Mouse (Mus musculus): ENCODE measurements around the gene Sox5. TPM values are rescaled to one million over a fixed set of nuclear protein-coding genes. Genes with fewer than 3 reads are reported as not detected.
"Not testable (repeated sequence)": the region's sequence is repeated elsewhere in the genome, so short reads cannot be mapped to it uniquely, and the experiment has no call there.

The Sox5 gene
- polyA plus RNA-seq, 1 experiment from 2014 or later, result 14.1 TPM

DNA sequence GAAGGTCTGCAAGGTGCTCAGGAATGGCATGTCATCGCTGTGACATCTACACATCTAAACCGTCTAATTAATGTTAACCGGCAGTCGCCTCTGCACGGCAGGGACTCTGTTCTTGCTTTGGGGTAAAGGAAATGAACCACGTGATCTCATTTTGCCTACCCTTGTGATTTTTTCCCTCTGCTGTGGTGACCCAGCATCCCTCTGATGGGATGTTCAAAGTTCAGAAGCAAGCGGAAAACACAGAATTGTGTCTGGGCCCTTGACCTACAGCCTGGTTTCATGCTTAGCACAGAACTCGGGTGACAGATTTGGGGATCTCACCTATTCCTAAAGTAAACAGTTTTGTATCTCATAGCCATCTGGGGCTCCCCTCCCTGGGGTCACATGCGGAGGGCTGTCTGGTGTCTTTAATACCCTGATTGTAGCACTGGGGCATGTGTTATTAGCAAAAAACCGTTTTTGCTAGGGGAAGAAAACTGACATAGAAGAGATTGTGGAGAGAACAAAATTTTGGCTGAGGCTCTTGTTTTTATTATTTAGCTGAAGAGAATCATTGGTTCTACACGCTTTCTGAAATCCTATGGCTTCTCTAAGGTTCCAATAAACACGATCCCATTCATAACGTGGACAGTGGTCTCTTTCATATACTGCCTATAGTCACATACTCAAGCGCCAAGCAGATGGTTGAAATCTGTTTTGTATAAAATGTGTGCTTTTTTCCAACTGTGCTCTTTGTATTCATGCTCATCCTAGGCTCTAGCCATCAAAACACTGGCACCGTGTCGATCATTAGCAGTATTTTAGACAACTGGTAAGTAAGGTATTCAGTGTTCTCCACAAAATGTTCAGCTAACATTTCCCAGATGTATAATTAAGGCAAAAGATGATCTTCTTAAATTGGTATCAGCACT lies 584.3 kb downstream of the Sox5 start:
- H3K4me1 ChIP-seq, result no peaks in the 10 kb centered on the region
- H3K27me3 ChIP-seq, result no peaks in the 10 kb centered on the region
- no peak overlapping the region for H3K4me2 ChIP-seq
- 86% methylated on average over 16 of the region's 16 CpGs for WGBS
- no peak for ATAC-seq (replicated peaks; ENCODE audit: low FRiP score)
- H3K9ac ChIP-seq, result no peak overlapping the region
- no peaks in the 10 kb centered on the region for H3K9me3 ChIP-seq (replicated peaks)
- no peak overlapping the region for H3K4me3 ChIP-seq (replicated peaks)
- H3K36me3 ChIP-seq, result no peaks in the 10 kb centered on the region
- no peak overlapping the region for H3K27ac ChIP-seq

DNA sequence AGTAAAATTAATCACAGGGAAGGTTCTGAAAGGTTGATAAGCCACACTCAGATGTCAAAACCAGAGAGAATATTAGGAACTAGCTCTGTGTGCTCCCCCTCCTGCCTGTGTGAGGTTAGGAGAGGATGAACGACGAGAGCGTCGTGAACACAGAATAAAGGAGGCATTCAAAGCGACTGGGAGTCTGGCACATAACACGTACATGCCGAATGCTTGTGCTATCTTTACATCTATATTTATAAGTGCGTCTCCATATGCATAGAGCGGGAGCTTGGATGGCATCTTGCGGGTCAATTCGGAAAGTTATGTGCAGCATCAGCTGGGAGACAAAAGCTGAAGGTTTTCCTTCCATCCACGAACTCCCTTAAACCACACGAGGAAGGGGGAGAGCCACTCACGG lies 585.8 kb downstream of the Sox5 start:
- ATAC-seq (replicated peaks; ENCODE audit: low FRiP score), result no peak
- no peak overlapping the region for H3K9ac ChIP-seq
- H3K27ac ChIP-seq, result no peak overlapping the region
- no peak overlapping the region for H3K4me2 ChIP-seq
- no peak overlapping the region for H3K4me3 ChIP-seq (replicated peaks)
- 83% methylated on average over 14 of the region's 14 CpGs for WGBS
- no peaks in the 10 kb centered on the region; the same call in 1 of the 2 replicates for H3K9me3 ChIP-seq (replicated peaks)
- no peaks in the 10 kb centered on the region for H3K36me3 ChIP-seq
- no peaks in the 10 kb centered on the region for H3K27me3 ChIP-seq
- H3K4me1 ChIP-seq, result no peaks in the 10 kb centered on the region

DNA sequence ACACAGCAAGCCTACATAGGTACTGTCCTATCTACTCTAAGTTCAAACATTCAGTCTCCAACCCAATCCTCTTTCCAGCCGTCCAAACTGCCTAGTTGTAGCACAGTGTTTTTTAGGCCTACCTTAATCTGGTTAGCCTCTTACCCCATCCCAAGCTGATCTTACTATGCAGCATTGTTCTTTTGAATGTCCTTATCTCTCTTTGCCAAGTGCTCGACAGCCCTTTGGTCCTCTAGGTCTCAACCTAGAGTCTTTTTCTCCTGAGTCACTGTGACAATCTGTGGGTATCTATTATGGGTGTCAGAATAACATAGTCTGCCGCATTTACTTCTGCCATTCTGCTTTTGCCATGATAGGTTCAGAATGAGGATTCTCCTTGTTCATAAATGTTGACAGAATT lies 598.7 kb downstream of the Sox5 start:
- H3K9me3 ChIP-seq (replicated peaks), result no peaks in the 10 kb centered on the region
- 0 out of 2 replicates have a peak, but pooled peaks cover 5% of the 10 kb centered on the region for H3K4me1 ChIP-seq
- WGBS, result 93% methylated on average over 3 of the region's 3 CpGs
- no peaks in the 10 kb centered on the region for H3K36me3 ChIP-seq
- no peak overlapping the region for H3K27ac ChIP-seq
- H3K9ac ChIP-seq, result no peak overlapping the region
- H3K4me3 ChIP-seq (replicated peaks), result no peak overlapping the region
- no peaks in the 10 kb centered on the region for H3K27me3 ChIP-seq
- no peak for ATAC-seq (replicated peaks; ENCODE audit: low FRiP score)
- H3K4me2 ChIP-seq, result no peak overlapping the region

DNA sequence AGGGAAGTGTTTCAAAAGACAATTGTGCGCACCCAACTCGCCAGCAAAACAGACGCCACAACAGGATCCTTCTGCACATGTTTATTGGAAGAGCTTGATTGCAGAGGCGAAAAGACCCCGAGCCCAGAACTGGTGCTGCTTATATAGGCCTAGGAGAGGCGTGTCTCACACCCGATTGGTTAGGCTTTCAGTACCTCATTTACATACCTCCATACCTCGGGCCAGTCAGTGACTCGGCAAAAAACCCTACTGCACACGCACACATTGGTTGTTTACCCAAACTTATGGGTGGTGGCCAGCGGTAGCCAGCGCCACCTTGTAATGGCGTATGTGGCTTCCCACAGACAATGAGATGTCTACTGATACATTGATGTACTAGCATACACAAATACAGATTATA lies 599.3 kb downstream of the Sox5 start:
- H3K9ac ChIP-seq; H3K4me3 ChIP-seq (replicated peaks); H3K27ac ChIP-seq; H3K27me3 ChIP-seq; H3K36me3 ChIP-seq; H3K4me1 ChIP-seq; ATAC-seq (replicated peaks; ENCODE audit: low FRiP score); H3K9me3 ChIP-seq (replicated peaks); H3K4me2 ChIP-seq: not testable (repeated sequence)
- 90% methylated on average over 13 of the region's 13 CpGs for WGBS

DNA sequence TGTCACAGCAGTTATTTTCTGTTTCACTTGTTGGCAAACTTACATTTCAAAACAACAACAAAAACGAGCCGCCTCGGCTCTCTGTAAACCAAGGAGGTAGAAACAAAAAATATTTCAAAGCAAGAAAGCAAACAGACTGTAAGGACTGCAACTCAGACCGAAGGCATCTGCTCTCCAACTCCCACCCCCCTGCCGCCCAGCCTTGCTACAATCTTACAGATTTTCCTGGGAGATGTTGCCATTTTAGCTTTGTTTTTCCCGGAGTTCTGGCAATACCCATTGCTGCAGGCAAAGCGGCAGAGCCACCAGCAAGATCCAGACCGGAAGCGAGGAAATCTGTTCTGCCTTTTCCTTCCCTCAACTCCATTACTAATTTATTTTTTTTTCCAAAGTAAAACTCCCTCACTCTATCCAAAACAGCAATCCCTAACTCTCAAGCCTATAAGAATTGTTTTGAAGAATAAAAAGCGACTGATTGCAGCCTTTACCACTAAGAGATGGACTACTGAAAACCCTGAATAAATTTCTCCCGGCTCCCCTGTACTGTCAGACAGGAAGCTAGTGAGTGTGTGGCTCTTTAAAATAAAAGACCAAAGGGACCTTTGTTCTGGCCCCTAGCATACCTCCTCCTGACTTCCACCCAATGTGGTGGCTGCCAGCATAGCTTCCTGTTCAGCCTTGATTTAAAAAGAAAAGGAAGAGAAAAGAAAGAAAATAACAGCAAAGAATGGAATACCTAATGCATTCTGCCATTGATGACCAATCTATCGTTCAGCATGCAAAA lies 600.5 kb downstream of the Sox5 start:
- H3K27ac ChIP-seq, result peak overlapping the region; percentile 78

DNA sequence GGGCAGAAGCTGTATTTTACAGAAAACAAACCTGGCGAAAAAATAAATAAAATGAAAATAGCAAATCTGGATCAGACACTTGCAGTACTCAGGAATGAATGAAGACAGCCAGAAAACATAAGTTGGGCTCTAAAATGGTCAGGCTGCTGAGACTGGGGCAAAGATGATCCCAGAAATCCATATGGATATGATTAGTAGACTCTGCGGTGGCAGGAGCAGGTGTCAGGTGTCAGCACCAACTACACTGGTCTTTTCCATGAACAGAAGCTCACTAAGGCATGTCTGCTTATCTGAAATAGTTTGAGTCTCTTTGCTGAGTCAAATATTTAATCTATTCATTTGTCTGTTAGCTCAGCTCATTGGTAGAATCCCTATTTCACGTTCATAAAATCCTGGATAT lies 602.7 kb downstream of the Sox5 start:
- H3K9ac ChIP-seq, result no peak overlapping the region
- WGBS, result 76% methylated on average over 3 of the region's 3 CpGs
- H3K27me3 ChIP-seq, result no peaks in the 10 kb centered on the region
- H3K4me1 ChIP-seq, result 0 out of 2 replicates have a peak, but pooled peaks cover 5% of the 10 kb centered on the region
- H3K27ac ChIP-seq, result no peak overlapping the region
- H3K36me3 ChIP-seq, result no peaks in the 10 kb centered on the region
- H3K9me3 ChIP-seq (replicated peaks), result no peaks in the 10 kb centered on the region
- no peak overlapping the region for H3K4me2 ChIP-seq
- ATAC-seq (replicated peaks; ENCODE audit: low FRiP score), result no peak
- no peak overlapping the region for H3K4me3 ChIP-seq (replicated peaks)

More for the DNA sequence above, 600.5 kb downstream of the Sox5 start:
- Histone ChIP-seq H3K36me3 (no peaks in the 10 kb centered on the region), H3K4me1 (0 out of 2 replicates have a peak, but pooled peaks cover 5% of the 10 kb centered on the region), H3K9me3 (replicated peaks) (no peaks in the 10 kb centered on the region), H3K27me3 (no peaks in the 10 kb centered on the region), H3K9ac (no peak overlapping the region), H3K4me2 (peak overlapping the region; percentile 46), H3K4me3 (replicated peaks) (peak overlapping the region; percentile 32)
- no peak for ATAC-seq (replicated peaks; ENCODE audit: low FRiP score)
- 50% methylated on average over 12 of the region's 12 CpGs for WGBS

DNA sequence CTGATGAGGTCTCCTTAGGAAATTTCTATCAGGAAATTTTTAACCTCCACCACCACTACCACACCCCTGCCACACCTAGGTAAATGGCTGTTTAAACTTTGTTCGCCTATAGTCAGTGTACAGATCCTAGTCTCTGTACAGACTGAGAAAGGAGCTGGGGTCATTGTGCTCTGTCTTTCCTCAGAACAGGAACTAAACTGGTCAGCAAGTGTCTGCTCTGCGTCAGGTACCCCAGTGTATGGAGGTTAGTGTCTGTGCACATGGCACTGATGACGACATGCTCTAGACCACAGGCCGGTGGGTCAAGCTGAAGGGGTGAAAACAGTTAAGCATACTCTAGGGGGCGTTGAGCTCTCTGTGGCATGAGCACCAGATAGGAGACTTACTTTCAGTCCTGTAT lies 605.1 kb downstream of the Sox5 start:
- H3K9ac ChIP-seq, result no peak overlapping the region
- no peaks in the 10 kb centered on the region for H3K27me3 ChIP-seq
- H3K36me3 ChIP-seq, result no peaks in the 10 kb centered on the region
- no peaks in the 10 kb centered on the region for H3K9me3 ChIP-seq (replicated peaks)
- WGBS, result 86% methylated on average over 5 of the region's 5 CpGs
- ATAC-seq (replicated peaks; ENCODE audit: low FRiP score), result no peak
- 0 out of 2 replicates have a peak, but pooled peaks cover 5% of the 10 kb centered on the region for H3K4me1 ChIP-seq
- no peak overlapping the region for H3K4me2 ChIP-seq
- no peak overlapping the region for H3K4me3 ChIP-seq (replicated peaks)
- no peak overlapping the region for H3K27ac ChIP-seq

DNA sequence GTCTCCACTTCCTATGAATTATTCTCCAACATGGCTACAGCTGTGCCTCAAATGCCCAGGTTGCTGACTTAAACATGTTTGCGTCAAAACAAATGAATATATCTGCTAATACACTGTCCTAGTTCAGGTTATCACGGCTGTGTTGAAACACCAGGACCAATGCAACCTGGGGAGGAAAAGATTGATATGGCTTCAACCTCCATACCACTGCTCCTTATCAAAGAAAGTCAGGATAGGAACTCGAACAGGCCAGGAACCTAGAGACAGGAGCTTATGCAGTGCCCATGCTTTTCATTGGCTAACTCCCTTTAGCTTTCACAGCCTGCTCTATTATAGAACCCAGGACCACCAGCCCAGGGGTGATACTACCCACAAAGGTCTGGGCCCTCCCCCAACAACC lies 606.2 kb downstream of the Sox5 start:
- no peak overlapping the region for H3K9ac ChIP-seq
- H3K9me3 ChIP-seq (replicated peaks), result no peaks in the 10 kb centered on the region
- H3K27ac ChIP-seq, result no peak overlapping the region
- H3K36me3 ChIP-seq, result no peaks in the 10 kb centered on the region
- no peaks in the 10 kb centered on the region for H3K4me1 ChIP-seq
- 93% methylated on average over 3 of the region's 3 CpGs for WGBS
- ATAC-seq (replicated peaks; ENCODE audit: low FRiP score), result no peak
- no peaks in the 10 kb centered on the region for H3K27me3 ChIP-seq
- H3K4me3 ChIP-seq (replicated peaks), result no peak overlapping the region
- H3K4me2 ChIP-seq, result no peak overlapping the region

DNA sequence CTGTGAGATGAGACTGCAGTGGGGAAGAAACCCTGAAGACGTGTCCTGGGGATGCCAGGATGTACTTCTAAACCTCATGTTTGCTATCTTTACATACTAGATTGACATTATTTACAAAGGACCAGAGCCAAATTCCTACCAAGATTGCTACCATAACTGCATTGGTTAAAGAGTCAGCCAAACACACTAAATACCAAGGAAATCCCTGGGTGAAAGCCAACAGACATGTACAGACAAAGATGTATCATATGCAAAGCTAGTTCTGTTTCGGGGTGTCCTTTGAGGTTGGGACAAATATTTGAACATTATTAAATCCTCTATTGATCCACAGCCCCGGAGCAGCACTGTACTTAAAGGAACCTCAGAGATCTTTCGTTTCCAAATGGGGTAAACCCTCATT lies 611.2 kb downstream of the Sox5 start:
- Histone ChIP-seq H3K9me3 (replicated peaks) (no peaks in the 10 kb centered on the region), H3K9ac (no peak overlapping the region), H3K36me3 (no peaks in the 10 kb centered on the region), H3K27ac (no peak overlapping the region), H3K27me3 (no peaks in the 10 kb centered on the region), H3K4me1 (peaks cover 19% of the 10 kb centered on the region), H3K4me2 (no peak overlapping the region), H3K4me3 (replicated peaks) (no peak overlapping the region)
- WGBS, result 82% methylated on average over 4 of the region's 4 CpGs
- no peak for ATAC-seq (replicated peaks; ENCODE audit: low FRiP score)

DNA sequence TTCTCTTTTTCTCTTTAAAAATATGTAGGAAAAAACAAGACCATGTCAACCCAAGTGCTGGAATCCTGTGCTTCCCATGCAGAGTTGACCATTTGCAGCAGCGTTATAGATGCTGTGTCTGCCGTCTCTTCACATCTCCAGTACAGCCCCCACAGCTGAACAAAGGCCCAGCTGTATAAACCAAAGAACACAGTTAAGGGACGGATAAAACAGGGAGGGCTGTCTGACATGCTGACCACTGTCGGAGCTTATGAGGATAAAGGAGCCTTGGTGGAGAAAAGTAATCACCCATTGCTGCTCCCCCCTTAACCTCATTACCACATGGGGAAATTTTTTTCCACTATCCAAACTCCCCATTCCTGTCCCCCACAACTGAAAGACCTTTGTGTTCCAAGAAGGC lies 612.0 kb downstream of the Sox5 start:
- Histone ChIP-seq H3K36me3 (no peaks in the 10 kb centered on the region), H3K9me3 (replicated peaks) (no peaks in the 10 kb centered on the region), H3K4me3 (replicated peaks) (no peak overlapping the region), H3K27me3 (no peaks in the 10 kb centered on the region), H3K9ac (no peak overlapping the region), H3K27ac (no peak overlapping the region), H3K4me1 (peaks cover 19% of the 10 kb centered on the region), H3K4me2 (no peak overlapping the region)
- WGBS, result 33% methylated on average over 4 of the region's 4 CpGs
- no peak for ATAC-seq (replicated peaks; ENCODE audit: low FRiP score)

DNA sequence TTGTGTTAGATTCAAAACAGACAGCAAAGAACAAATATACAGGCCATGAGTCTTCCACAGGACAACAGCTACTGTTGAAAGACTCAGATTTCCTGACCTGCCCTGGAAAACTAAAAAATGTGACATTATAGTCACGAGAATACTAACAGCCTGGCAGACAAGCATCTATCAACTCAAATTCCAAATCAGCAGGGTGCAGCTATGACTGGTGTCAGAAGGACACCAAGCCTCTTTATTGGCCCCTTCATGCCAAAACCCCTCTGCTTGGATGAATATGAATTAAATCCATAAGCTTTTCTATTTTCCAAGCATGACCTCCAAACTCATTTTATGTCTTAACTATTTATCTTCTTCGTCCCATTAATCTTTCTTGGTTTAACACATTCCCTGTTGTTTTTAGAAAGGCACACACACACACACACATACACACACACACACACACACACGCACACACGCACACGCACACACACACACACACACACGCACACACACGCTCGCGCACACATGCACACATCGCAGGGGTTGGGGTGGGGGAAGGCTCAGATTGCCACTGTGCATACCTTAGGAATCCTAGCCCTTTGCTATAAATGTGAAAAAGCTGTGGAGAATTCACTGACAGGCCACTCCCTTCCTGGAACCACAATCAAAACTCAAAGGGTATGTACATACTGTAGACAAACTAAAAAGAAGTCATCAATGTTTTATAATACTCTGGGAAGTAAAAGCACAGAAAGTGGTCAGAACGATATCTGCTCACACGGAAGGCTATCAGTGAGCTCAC lies 612.9 kb downstream of the Sox5 start:
- no peak overlapping the region for H3K4me2 ChIP-seq
- no peaks in the 10 kb centered on the region for H3K36me3 ChIP-seq
- no peaks in the 10 kb centered on the region for H3K27me3 ChIP-seq
- no peak overlapping the region for H3K27ac ChIP-seq
- H3K4me1 ChIP-seq, result peaks cover 19% of the 10 kb centered on the region
- no peak overlapping the region for H3K4me3 ChIP-seq (replicated peaks)
- no peak overlapping the region for H3K9ac ChIP-seq
- 53% methylated on average over 12 of the region's 12 CpGs for WGBS
- no peak for ATAC-seq (replicated peaks; ENCODE audit: low FRiP score)
- H3K9me3 ChIP-seq (replicated peaks), result no peaks in the 10 kb centered on the region

DNA sequence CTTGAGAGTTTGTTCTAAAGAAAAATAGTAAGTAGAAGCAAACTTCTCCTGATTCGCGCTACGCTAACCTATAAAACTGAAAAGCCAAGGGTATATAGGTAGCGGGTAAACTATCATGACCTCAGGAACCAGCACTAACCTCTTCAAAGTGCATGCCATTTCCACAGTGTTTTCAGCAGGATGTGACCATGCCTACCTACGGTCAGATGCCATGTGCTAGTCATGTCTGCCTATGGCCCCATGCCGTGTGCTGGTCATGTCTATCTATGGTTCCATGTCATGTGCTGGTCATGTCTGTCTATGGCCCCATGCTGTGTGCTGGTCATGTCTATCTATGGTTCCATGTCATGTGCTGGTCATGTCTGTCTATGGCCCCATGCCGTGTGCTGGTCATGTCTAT lies 614.7 kb downstream of the Sox5 start:
- Histone ChIP-seq H3K36me3 (no peaks in the 10 kb centered on the region), H3K4me3 (replicated peaks) (no peak overlapping the region), H3K9ac (no peak overlapping the region), H3K4me1 (peaks cover 19% of the 10 kb centered on the region), H3K27me3 (no peaks in the 10 kb centered on the region), H3K27ac (no peak overlapping the region), H3K4me2 (no peak overlapping the region), H3K9me3 (replicated peaks) (no peaks in the 10 kb centered on the region)
- 98% methylated on average over 7 of the region's 7 CpGs for WGBS
- ATAC-seq (replicated peaks; ENCODE audit: low FRiP score), result no peak; the same call in 1 of the 2 replicates

All from kidney, embryonic 15.5 days (tissue).